Mouse (Mus musculus) heart, postnatal 0 days (tissue): Measurements from ENCODE around the gene Mtmr10.

Experiments
- CTCF ChIP-seq: IDR thresholded peaks from 2 replicates; pipeline ENCODE4 v1.5.1; 2016; ENCODE audit warnings: antibody characterized with exemption, control low read depth, low read depth
- EP300 ChIP-seq: IDR thresholded peaks from 2 replicates; pipeline ENCODE4 v1.6.1; 2016; ENCODE audit warnings: antibody characterized with exemption, low read depth

- TF ChIP-seq CTCF (no peak), EP300 (no peak)
Observed at GRCm38 (mm10) chr7:64250417-64250816, 37.0 kb upstream of the Mtmr10 start.
